Mouse (Mus musculus) kidney, postnatal 0 days (tissue): ENCODE data around the gene Postn. TPM values are rescaled to one million over a fixed set of nuclear protein-coding genes. Genes with fewer than 3 reads are reported as not detected.

ENCODE experiments used
- ATAC-seq: fragments of 200-750 bp; cut with Nextera tagmentation; replicated peaks from 2 replicates; pipeline ENCODE4 v1.8.0; 2017; ENCODE audit warnings: low read depth, moderate number of reproducible peaks, moderate TSS enrichment, moderate library complexity; ENCODE audit not compliant: low FRiP score
- DNase-seq: peaks from one replicate; pipeline ENCODE4 v3.0.0-alpha.2; 2016; ENCODE audit warnings: low spot score
- H3K27ac ChIP-seq: fragments of 300-500 bp; sonication (generic); 2 replicates; pipeline ENCODE4 v1.5.1; 2014; ENCODE audit warnings: mild to moderate bottlenecking
- H3K27me3 ChIP-seq: fragments of 300-500 bp; sonication (generic); 2 replicates; pipeline ENCODE4 v1.6.1; 2014; ENCODE audit warnings: low read length, mixed read lengths; ENCODE audit not compliant: insufficient read depth
- H3K36me3 ChIP-seq: fragments of 300-500 bp; sonication (generic); 2 replicates; pipeline ENCODE4 v1.6.1; 2014; ENCODE audit warnings: low read length, mixed read lengths; ENCODE audit not compliant: insufficient read depth
- H3K4me1 ChIP-seq: fragments of 300-500 bp; sonication (generic); replicated peaks from 2 replicates; pipeline ENCODE4 v1.6.1; 2014; ENCODE audit warnings: antibody characterized with exemption, low read length, mixed read lengths; ENCODE audit not compliant: insufficient read depth
- H3K4me2 ChIP-seq: fragments of 300-500 bp; sonication (generic); 2 replicates; pipeline ENCODE4 v1.6.1; 2014; ENCODE audit warnings: mild to moderate bottlenecking, low read length, moderate library complexity, mixed read lengths
- H3K4me3 ChIP-seq: fragments of 300-500 bp; sonication (generic); replicated peaks from 2 replicates; pipeline ENCODE4 v1.5.1; 2014; ENCODE audit warnings: low read depth, low read length
- H3K9ac ChIP-seq: fragments of 300-500 bp; sonication (generic); 2 replicates; pipeline ENCODE4 v1.6.1; 2014; ENCODE audit warnings: low read depth, low read length
- H3K9me3 ChIP-seq: fragments of 300-500 bp; sonication (generic); replicated peaks from 2 replicates; pipeline ENCODE4 v1.6.1; 2016; ENCODE audit warnings: low read length, inconsistent platforms, mixed read lengths
- CTCF ChIP-seq: IDR thresholded peaks from 2 replicates; pipeline ENCODE4 v1.5.1; 2016; ENCODE audit warnings: antibody characterized with exemption, low read depth, mild to moderate bottlenecking, moderate library complexity
- WGBS: fragments of 180-500 bp; shearing (Covaris S2); extraction: QIAGEN DNeasy Blood & Tissue Kit; methylation state at CpG from one replicate; pipeline ENCODE4 v1.1.7; 2014; 5-methylcytosine and 5-hydroxymethylcytosine counted together
- polyA plus RNA-seq: library from polyadenylated mRNA; unstranded; fragments of >200 nt; fragmentation: Nextera tagmentation; extraction: Ambion mirVana; gene quantifications from 2 replicates; pipeline ENCODE4 v1.2.1, GENCODE M21; 2015

Postn gene
- 83.7 and 86.4 TPM in 2 replicates for polyA plus RNA-seq

GRCm38 (mm10) chr3:54360897-54361296 lies at the start of gene Postn:
TSS of gene Postn (plus strand) at chr3:54361109.
- Histone ChIP-seq H3K27me3 (no peaks in the 10 kb centered on the region), H3K9me3 (no peaks in the 10 kb centered on the region), H3K4me1 (0 out of 2 replicates have a peak, but pooled peaks cover 6% of the 10 kb centered on the region), H3K4me3 (no peak within 1 kb of the TSS), H3K9ac (no peak within 1 kb of the TSS), H3K4me2 (peak within 1 kb of the TSS; percentile 27; the same call in 1 of the 2 replicates), H3K27ac (no peak within 1 kb of the TSS), H3K36me3 (no peaks in the 10 kb centered on the region)
- ATAC-seq = no peak
- DNase-seq = no peak
- WGBS = 25% methylated on average over 6 of the region's 6 CpGs
- TF ChIP-seq CTCF = no peak

DNA sequence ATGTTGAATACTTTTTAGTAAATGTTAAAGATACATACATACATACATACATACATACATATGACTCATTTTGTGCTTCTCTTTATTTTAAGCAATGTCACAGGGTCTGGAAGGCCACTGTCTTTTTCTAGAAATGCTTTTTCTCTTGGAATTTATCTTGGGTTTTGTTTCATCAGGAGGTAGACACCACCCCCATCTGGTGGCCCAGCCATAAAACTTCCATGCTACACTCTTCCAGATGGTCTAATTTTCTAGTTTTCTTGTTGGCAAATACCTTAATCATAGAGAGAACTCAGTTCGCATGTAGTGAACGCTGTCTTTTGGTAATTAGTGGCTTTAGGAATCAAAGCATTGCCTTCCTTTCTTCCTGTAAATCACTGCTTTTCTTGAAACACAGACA lies 46.9 kb upstream of the Postn start:
- H3K4me1 ChIP-seq = peaks cover 3% of the 10 kb centered on the region; the same call in 1 of the 2 replicates
- no peak overlapping the region for H3K9ac ChIP-seq
- H3K4me3 ChIP-seq = no peak overlapping the region
- no peaks in the 10 kb centered on the region for H3K27me3 ChIP-seq
- peak; percentile 69 for TF ChIP-seq CTCF
- no peaks in the 10 kb centered on the region for H3K36me3 ChIP-seq
- 72% methylated on average over 2 of the region's 2 CpGs for WGBS
- H3K9me3 ChIP-seq = no peaks in the 10 kb centered on the region
- ATAC-seq (no peak; the same call in 1 of the 2 replicates), DNase-seq (peak; percentile 73)
- no peak overlapping the region for H3K4me2 ChIP-seq
- H3K27ac ChIP-seq = no peak overlapping the region

DNA sequence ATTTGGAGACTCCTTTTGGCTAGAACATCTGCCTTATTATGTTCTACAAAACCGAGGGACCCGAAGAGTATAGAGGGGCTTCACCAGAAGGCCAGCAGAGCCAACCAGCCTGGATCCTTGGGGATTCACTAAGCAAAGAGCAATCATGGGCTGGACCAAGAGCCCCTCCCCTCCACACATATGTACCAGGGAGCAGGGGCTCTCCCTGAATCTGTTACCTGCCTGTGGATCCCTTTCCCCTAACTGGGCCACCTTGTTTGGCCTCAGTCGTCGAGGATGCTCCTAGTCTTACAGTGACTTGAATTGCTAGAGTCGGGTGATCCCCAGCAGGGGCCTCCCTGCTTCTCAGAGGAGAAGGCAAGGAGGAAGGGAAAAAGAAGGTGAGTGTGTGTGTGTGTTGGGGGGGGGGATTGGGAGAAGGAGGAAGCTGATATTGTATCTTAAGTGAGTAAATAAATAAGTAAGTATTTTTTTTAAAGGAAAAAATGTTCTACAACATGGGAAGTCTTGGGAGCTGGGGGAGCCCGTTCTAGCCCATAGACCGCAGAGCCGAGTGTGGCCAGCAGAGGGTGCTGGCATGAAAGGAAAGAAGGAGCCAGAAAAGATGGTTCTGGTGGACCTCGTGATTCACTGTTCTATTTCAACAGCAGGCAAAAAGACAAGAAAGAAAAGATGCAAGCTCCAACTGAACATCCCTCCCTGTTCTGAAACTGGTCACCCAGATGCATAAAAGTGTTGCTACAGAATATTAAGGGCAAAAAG lies 7.8 kb upstream of the Postn start:
- 33% methylated on average over 9 of the region's 9 CpGs for WGBS
- Histone ChIP-seq H3K27ac (no peak overlapping the region), H3K4me1 (0 out of 2 replicates have a peak, but pooled peaks cover under 1% of the 10 kb centered on the region), H3K4me2 (no peak overlapping the region), H3K4me3 (no peak overlapping the region), H3K36me3 (no peaks in the 10 kb centered on the region), H3K9me3 (no peaks in the 10 kb centered on the region), H3K9ac (no peak overlapping the region), H3K27me3 (no peaks in the 10 kb centered on the region)
- ATAC-seq (peak; percentile 52; the same call in 1 of the 2 replicates), DNase-seq (peak; percentile 84)
- peak; percentile 88 for TF ChIP-seq CTCF

- no peaks in the 10 kb centered on the region for H3K27me3 ChIP-seq
- H3K36me3 ChIP-seq = no peaks in the 10 kb centered on the region
- H3K9me3 ChIP-seq = no peaks in the 10 kb centered on the region
- H3K4me3 ChIP-seq = no peak overlapping the region
- H3K4me1 ChIP-seq = 0 out of 2 replicates have a peak, but pooled peaks cover 6% of the 10 kb centered on the region
- peak; percentile 78 for TF ChIP-seq CTCF
- ATAC-seq (no peak), DNase-seq (peak; percentile 85)
- H3K9ac ChIP-seq = no peak overlapping the region
- no peak overlapping the region for H3K4me2 ChIP-seq
- WGBS = 62% methylated on average over 3 of the region's 3 CpGs
- H3K27ac ChIP-seq = no peak overlapping the region
Observed at GRCm38 (mm10) chr3:54357561-54357960, 3.3 kb upstream of the Postn start.

- H3K27me3 ChIP-seq = no peaks in the 10 kb centered on the region
- DNase-seq (peak; percentile 76), ATAC-seq (peak; percentile 82)
- H3K27ac ChIP-seq = no peak overlapping the region; the same call in 1 of the 2 replicates
- H3K4me2 ChIP-seq = peak overlapping the region; percentile 37
- no peaks in the 10 kb centered on the region for H3K9me3 ChIP-seq
- TF ChIP-seq CTCF = no peak
- no peaks in the 10 kb centered on the region for H3K36me3 ChIP-seq
- H3K4me1 ChIP-seq = 0 out of 2 replicates have a peak, but pooled peaks cover 6% of the 10 kb centered on the region
- H3K9ac ChIP-seq = no peak overlapping the region
- WGBS = 9% methylated on average over 15 of the region's 15 CpGs
- H3K4me3 ChIP-seq = no peak overlapping the region
Observed at GRCm38 (mm10) chr3:54358463-54359189, 2.3 kb upstream of the Postn start.

- Histone ChIP-seq H3K9ac (no peak overlapping the region), H3K27me3 (no peaks in the 10 kb centered on the region), H3K9me3 (no peaks in the 10 kb centered on the region), H3K4me3 (no peak overlapping the region), H3K4me2 (peak overlapping the region; percentile 13; the same call in 1 of the 2 replicates), H3K27ac (no peak overlapping the region), H3K36me3 (no peaks in the 10 kb centered on the region), H3K4me1 (0 out of 2 replicates have a peak, but pooled peaks cover 6% of the 10 kb centered on the region)
- ATAC-seq (no peak), DNase-seq (no peak)
- no peak for TF ChIP-seq CTCF
Observed at GRCm38 (mm10) chr3:54361656-54362055, 747 bp downstream of the Postn start.
